Mouse (Mus musculus) heart, postnatal 10 days (tissue): ENCODE measurements around the gene Prss29. TPM values are rescaled to one million over a fixed set of nuclear protein-coding genes. Genes with fewer than 3 reads are reported as not detected.

Source experiments
- DNase-seq, 2 experiments: peaks; one replicate each; pipeline ENCODE4 v3.0.0; 2021
- intact Hi-C: fragments of 180-260 bp; cut with DNase I; formaldehyde crosslinking; loops from one replicate; pipeline ENCODE4 v1.15.1; 2025
- total RNA-seq, 2 experiments: library from RNA; stranded (reverse); gene quantifications; 2 replicates each; pipeline ENCODE4 v1.2.3; 2021

The Prss29 gene
- total RNA-seq, 2 experiments from 2014 or later, result not detected

DNA sequence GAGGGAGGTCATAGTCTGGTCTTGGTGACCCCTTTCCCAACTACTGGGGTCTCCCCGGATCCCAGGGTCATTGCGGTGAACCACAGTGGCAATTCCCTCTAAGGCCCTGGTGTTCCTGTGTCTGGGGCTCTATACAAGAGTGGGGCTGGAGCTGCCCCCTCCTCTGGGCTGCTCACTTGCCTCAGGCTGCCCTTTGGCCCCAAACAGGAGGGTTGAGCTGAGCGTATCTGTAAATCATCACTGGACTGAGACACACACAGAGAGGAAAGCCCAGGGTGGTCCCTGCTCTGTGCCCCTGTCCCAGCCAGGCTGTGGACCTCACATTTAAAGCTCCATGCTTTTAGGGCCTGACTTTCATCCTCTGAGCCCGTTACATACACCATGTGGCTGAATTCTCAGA, 19.8 kb downstream of the Prss29 start:
- no peak for DNase-seq
- intact Hi-C loops, result no loop called here

DNA sequence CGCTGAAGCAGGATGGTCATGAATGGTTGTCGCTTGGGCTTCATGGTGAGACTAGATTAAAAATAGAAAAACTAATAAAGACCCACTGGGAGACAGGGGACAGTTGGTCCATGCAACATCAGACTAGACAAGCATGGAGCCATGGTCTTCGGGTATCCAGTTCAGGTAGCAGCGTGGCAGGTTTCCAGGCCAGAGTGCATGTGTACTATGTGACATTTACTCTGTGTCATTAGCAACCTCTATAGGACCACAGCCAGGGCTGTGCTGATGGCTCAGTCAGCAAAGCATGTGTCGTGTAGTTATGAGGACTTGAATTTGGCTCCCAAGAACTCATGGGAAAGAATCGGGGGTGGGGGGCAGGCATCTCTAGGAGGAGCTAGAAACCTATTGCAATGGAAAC, 21.5 kb downstream of the Prss29 start:
- intact Hi-C loops, result no loop called here

DNA sequence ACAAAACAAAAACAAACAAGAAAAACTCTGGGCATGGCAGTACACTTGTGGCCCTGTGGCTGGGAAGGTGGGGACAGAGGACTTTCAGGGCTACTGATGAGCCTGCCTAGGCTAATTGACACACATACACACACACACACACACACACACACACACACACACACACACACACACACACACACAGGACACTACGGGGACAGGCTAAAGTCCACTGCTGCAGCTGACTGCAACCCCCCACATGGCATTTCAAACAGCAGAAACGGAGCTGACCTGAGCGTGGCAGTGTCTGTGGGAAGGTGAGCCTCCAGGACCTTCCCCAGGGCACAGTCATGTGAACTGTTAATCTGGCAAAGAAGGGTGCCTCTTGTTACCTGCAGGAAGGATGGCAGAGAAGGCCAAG, 23.0 kb downstream of the Prss29 start:
- intact Hi-C loops, result no loop called here

More for the DNA sequence above, 21.5 kb downstream of the Prss29 start:
- DNase-seq, result no peak

DNA sequence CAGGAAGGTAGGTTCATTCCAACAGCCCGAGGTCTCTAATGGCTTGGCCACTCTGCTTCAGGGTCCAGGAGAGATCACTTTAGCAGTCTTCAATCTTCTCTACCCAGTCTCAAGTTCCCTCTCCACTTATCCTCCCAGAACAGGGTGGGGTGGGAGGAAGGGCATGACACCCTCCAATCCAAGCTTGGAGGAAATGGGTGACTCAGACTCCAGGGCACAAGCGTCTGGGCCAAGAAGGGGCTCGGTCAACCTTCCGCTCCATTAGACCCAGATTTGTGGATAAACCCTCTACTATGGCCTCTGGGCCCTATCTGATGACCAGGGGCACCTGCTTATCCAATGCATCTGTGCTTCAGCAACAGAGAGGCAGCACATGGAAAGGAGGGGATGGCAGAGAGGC, 27.0 kb downstream of the Prss29 start, which contains the start of gene Tpsab1:
Gene Tpsab1 (minus strand): TSS at position 101 of the 400 bp plus-strand sequence.
- DNase-seq, result no peak

More for the DNA sequence above, 23.0 kb downstream of the Prss29 start:
- no peak for DNase-seq

DNA sequence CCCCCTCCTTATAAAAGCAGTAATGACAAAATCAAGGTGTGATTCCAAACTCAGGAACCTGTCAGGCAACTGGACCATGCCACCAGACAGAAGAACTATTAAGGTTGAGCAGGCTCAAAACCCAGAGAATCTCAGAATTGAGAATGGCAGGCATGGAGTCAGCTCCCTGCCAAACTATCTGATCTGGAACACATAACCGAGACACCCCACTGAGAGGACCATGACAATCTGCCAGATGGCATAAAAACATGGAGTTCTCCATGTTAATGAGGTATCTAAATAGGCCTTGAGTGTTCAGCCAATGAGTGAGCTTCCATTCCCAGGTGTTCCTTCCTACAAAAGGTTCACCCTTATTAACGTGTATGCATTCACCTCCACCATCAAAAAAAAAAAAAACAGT, 42.8 kb downstream of the Prss29 start:
- no peak for DNase-seq
- intact Hi-C loops, result loop anchor here (5.0 kb wide), 2 partner anchors 69 to 419 kb away; no protein-coding TSS in a partner anchor

More for the DNA sequence above, 27.0 kb downstream of the Prss29 start, which contains the start of gene Tpsab1:
- intact Hi-C loops, result no loop called here

DNA sequence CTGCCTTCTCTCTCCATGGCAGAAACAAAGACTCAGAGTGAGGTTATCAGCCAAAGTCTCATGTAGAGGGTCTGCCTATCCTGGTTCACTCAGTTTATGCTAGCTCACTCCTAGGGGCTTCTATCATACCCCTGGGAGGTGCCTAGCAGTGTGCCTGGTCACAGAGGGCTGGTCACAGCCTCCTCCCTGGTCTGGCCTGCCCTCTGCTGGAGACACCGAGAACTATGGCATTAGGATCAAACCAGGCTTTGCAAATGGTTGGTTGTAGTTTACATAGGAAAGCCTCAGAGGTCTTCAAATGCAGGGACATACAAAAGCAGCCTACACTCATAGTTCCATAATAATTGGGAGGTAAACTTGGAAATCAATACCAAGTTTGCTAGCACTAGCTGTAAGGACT, 45.3 kb downstream of the Prss29 start:
- DNase-seq, result peak; percentile 37 to 66
- intact Hi-C loops, result loop anchor here (2.0 to 5.0 kb wide), 3 partner anchors 31 to 421 kb away; no protein-coding TSS in a partner anchor

DNA sequence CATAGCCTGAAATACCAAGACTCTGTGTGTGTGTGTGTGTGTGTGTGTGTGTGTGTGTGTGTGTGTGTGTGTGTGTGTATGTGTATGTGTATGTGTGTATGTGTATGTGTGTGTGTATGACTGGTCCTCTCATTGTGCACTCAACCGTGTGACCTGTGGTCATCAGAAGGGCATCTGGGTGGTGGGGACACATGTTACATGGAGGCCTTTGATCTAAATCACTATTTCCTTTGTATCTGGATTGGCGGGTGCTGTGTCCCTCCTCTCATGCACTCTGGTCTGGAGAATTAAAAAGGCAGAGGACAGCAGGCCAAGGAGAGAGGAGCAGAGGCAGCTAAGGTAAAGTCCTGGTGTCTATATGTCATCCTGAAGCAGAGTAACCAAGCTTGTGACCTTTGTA, 47.6 kb downstream of the Prss29 start, which contains the start of gene Tpsb2:
Gene Tpsb2 (plus strand): TSS at position 301 of the 400 bp plus-strand sequence.
- no peak for DNase-seq
- intact Hi-C loops, result no loop called here

DNA sequence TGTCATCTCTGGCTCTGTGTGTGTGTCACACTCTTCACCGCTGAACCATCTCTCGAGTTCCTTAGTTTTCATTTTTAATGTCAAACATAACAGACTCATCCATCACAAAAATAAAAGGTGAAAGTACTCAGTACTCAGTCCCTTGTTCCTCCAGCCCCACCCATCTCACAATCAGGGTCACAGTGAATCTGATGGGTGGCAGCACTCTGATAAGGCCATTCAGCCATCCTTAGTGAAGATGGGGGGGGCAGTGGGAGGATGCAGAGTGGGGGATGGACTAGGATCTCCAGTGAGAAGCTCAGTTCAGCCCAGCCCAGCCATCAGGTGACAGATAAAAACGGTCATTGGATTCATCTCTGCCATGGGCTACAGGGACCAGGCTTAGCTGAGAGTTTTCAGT, 50.5 kb downstream of the Prss29 start, which contains the start of gene Tpsg1:
Gene Tpsg1 (plus strand): TSS at position 301 of the 400 bp plus-strand sequence.
- DNase-seq, result no peak
- intact Hi-C loops, result no loop called here

Other genes with a start within 250 kb of the Prss29 start
- 10 to 100 TPM; 42.1 to 42.2 TPM for gene Tmem204, start 235.1 kb upstream of the Prss29 start, total RNA-seq
- gene Telo2, start 202.7 kb upstream of the Prss29 start, total RNA-seq, result 10 to 100 TPM; 15.2 to 16.8 TPM
- gene Ptx4, start 197.9 kb upstream of the Prss29 start, total RNA-seq, result 1 to 10 TPM; 1.9 to 4.6 TPM
- 10 to 100 TPM; 27.7 to 28.8 TPM for gene Clcn7, start 185.3 kb upstream of the Prss29 start, total RNA-seq
- gene Ccdc154, start 156.2 kb upstream of the Prss29 start, total RNA-seq, result under 1 TPM in 1 of 2 experiments, not detected in 1; 0.10 TPM
- gene Gm38655, start 143.2 kb upstream of the Prss29 start, total RNA-seq, result not detected
- 10 to 100 TPM; 18.4 to 18.8 TPM for gene BC003965, start 134.1 kb upstream of the Prss29 start, total RNA-seq
- gene Unkl, start 130.3 kb upstream of the Prss29 start, total RNA-seq, result 10 to 100 TPM in 1 of 2 experiments, 1 to 10 TPM in 1; 10.0 to 10.1 TPM
- gene Gnptg, start 78.5 kb upstream of the Prss29 start, total RNA-seq, result 10 to 100 TPM; 11.3 to 13.9 TPM
- 10 to 100 TPM; 12.7 to 13.8 TPM for gene Tsr3, start 78.5 kb upstream of the Prss29 start, total RNA-seq
- under 1 TPM; 0.27 to 0.34 TPM for gene Baiap3, start 62.3 kb upstream of the Prss29 start, total RNA-seq
- 100 to 1,000 TPM; 166 to 173 TPM for gene Ube2i, start 44.0 kb upstream of the Prss29 start, total RNA-seq
- 1 to 10 TPM; 1.3 to 2.1 TPM for gene Prss34, start 20.3 kb upstream of the Prss29 start, total RNA-seq
- not detected for gene Prss28, start 10.0 kb upstream of the Prss29 start, total RNA-seq
- 1 to 10 TPM; 2.3 to 2.4 TPM for gene Tpsab1, start 26.9 kb downstream of the Prss29 start, total RNA-seq
- gene Tpsb2, start 47.7 kb downstream of the Prss29 start, total RNA-seq, result 1 to 10 TPM; 6.0 to 6.7 TPM
- not detected for gene Tpsg1, start 50.6 kb downstream of the Prss29 start, total RNA-seq
- gene Cacna1h, start 115.1 kb downstream of the Prss29 start, total RNA-seq, result 1 to 10 TPM; 7.9 to 8.4 TPM
- not detected for gene Tekt4, start 136.0 kb downstream of the Prss29 start, total RNA-seq
- not detected for gene Sstr5, start 178.6 kb downstream of the Prss29 start, total RNA-seq